ENCODE assay signal across 27 mouse cellular contexts in the genomic region with DNA sequence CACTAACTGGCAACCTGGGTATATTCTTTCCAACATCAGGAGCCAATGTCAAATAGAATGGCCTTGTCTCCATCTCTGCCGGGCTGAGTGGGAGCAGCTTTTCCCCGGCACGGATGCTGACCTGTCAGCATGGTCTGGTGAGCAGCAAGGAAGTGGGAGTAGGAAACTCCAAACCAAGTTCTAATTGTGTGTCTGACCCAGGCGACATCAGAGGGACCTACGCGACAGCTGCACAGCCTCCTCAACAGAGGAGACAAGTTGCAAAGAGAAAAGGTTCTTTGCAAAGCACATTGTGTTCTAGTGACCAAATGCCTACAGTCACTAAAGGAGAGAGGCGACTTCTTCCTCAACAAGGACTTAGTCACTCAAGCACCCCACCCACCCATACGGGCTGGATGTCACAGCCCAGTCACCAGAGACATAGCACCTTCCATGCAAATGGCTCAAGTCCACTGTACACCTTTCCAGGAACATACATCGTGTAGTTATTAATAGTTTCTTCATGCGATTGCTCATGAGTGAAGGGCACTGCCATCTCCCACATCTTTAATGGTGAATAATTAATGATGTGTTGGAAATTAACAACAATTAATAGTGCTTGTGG.
DNase-seq lines count a peak whose midpoint lies in the region; ATAC-seq lines count a peak whose summit lies in the region.
"Had no signal": no experiment of that assay in that cellular context is flagged by ENCODE, and none has a peak within 500 bp of the region (broad histone marks: within the 10 kb centered on the region; RNA-seq: fewer than 3 reads in every experiment).

No protein-coding gene starts in this region.

- no peaks in the 10 kb centered on the region for H3K27me3 ChIP-seq in limb, embryonic 11.5 days (ENCODE audit: control insufficient read depth, insufficient read depth, low read length)
- H3K27me3 ChIP-seq in limb, embryonic 10.5 days (ENCODE audit: low read depth, poor library complexity, severe bottlenecking), result peaks cover 3% of the 10 kb centered on the region; the same call in 1 of the 2 replicates
- H3K27me3 ChIP-seq: embryonic facial prominence, embryonic 13.5 days; forebrain, embryonic 13.5 days; heart, embryonic 13.5 days; hindbrain, embryonic 13.5 days had no signal

- no peaks in the 10 kb centered on the region for H3K36me3 ChIP-seq in limb, embryonic 11.5 days (ENCODE audit: control insufficient read depth, insufficient read depth, low read length)
- H3K36me3 ChIP-seq in limb, embryonic 10.5 days, result no peaks in the 10 kb centered on the region
- H3K36me3 ChIP-seq: embryonic facial prominence, embryonic 10.5 days; embryonic facial prominence, embryonic 13.5 days; heart, embryonic 13.5 days; hindbrain, embryonic 10.5 days; hindbrain, embryonic 13.5 days had no signal

- no peak overlapping the region for H3K4me3 ChIP-seq in limb, embryonic 11.5 days (ENCODE audit: low read depth, low read length)
- no peak overlapping the region for H3K4me3 ChIP-seq in limb, embryonic 10.5 days
- H3K4me3 ChIP-seq: embryonic facial prominence, embryonic 10.5 days; embryonic facial prominence, embryonic 13.5 days; erythroblast, embryonic 14.5 days; forebrain, embryonic 13.5 days; heart, embryonic 13.5 days; hindbrain, embryonic 10.5 days; hindbrain, embryonic 13.5 days had no signal

- H3K27ac ChIP-seq in limb, embryonic 11.5 days (replicated peaks; ENCODE audit: low read depth, low read length), result no peak overlapping the region
- no peak overlapping the region for H3K27ac ChIP-seq in limb, embryonic 10.5 days
- H3K27ac ChIP-seq: embryonic facial prominence, embryonic 10.5 days; embryonic facial prominence, embryonic 13.5 days; forebrain, embryonic 13.5 days; heart, embryonic 13.5 days; hindbrain, embryonic 10.5 days; hindbrain, embryonic 13.5 days had no signal

- DNase-seq in heart, adult 11 months, result peak; percentile 92
- DNase-seq in heart, postnatal 36 days, result no peak
- peak; percentile 17 for DNase-seq in kidney, adult 9 months
- DNase-seq in kidney, adult 11 months, result no peak
- peak; percentile 18 for DNase-seq in limb, embryonic 11.5 days (ENCODE audit: low spot score)
- no peak for DNase-seq in limb, embryonic 10.5 days (ENCODE audit: low spot score)
- peak; percentile 64 to 70 for DNase-seq in kidney, postnatal 4 days
- DNase-seq in lung, postnatal 36 days, result no peak
- DNase-seq: adrenal gland, adult 8-10 months; adrenal gland, postnatal 25 days; cerebellum, adult 11-12 months; cerebellum, adult 8-10 months; cerebellum, postnatal 10 days; cerebellum, postnatal 36 days; embryo, embryonic 11 days; gastrocnemius, postnatal 14 days; heart, postnatal 14 days had no signal

- no peak overlapping the region for H3K9ac ChIP-seq in limb, embryonic 11.5 days (ENCODE audit: low read length)
- H3K9ac ChIP-seq: embryonic facial prominence, embryonic 13.5 days; forebrain, embryonic 13.5 days; heart, embryonic 13.5 days; hindbrain, embryonic 13.5 days had no signal

- H3K9me3 ChIP-seq in limb, embryonic 11.5 days (ENCODE audit: control insufficient read depth, low read length), result no peaks in the 10 kb centered on the region
- no peaks in the 10 kb centered on the region for H3K9me3 ChIP-seq in limb, embryonic 10.5 days (replicated peaks)
- H3K9me3 ChIP-seq: embryonic facial prominence, embryonic 10.5 days; embryonic facial prominence, embryonic 13.5 days; forebrain, embryonic 13.5 days; heart, embryonic 13.5 days; hindbrain, embryonic 10.5 days; hindbrain, embryonic 13.5 days had no signal

- ATAC-seq in limb, embryonic 11.5 days (ENCODE audit: insufficient number of reproducible peaks, low FRiP score, low TSS enrichment, low read depth), result no peak
- ATAC-seq: activated CD4-positive, CD25-positive, alpha-beta regulatory T cell, adult 4 months; forebrain, embryonic 13.5 days; forebrain, embryonic 16.5 days; hindbrain, embryonic 16.5 days had no signal

- intact Hi-C loops in heart, postnatal 36 days (cut with DNase I), result no loop called here

- peaks cover 2% of the 10 kb centered on the region; the same call in 1 of the 2 replicates for H3K4me1 ChIP-seq in limb, embryonic 11.5 days (ENCODE audit: control insufficient read depth, insufficient read depth, low read length)
- peaks cover 14% of the 10 kb centered on the region for H3K4me1 ChIP-seq in limb, embryonic 10.5 days
- H3K4me1 ChIP-seq: embryonic facial prominence, embryonic 10.5 days; embryonic facial prominence, embryonic 13.5 days; forebrain, embryonic 13.5 days; heart, embryonic 13.5 days; hindbrain, embryonic 10.5 days; hindbrain, embryonic 13.5 days had no signal

- WGBS in limb, embryonic 11.5 days, result 88% methylated on average over 10 of the region's 10 CpGs
- WGBS in limb, embryonic 10.5 days, result 88% methylated on average over 10 of the region's 10 CpGs

- no peak overlapping the region for H3K4me2 ChIP-seq in limb, embryonic 11.5 days (ENCODE audit: low read depth, severe bottlenecking)
- H3K4me2 ChIP-seq: embryonic facial prominence, embryonic 13.5 days; forebrain, embryonic 13.5 days; heart, embryonic 13.5 days; hindbrain, embryonic 13.5 days had no signal

Comparison
In these comparisons a context has a peak if more than half of its experiments do, and no peak if none do; other contexts are left out.
1. DNase-seq: peak in heart, adult 11 months (single experiment), kidney, adult 9 months (single experiment), limb, embryonic 11.5 days (single experiment) and kidney, postnatal 4 days (2 of 2); none in heart, postnatal 36 days (0 of 2), kidney, adult 11 months (single experiment), limb, embryonic 10.5 days (single experiment) and lung, postnatal 36 days (single experiment).